Mouse (Mus musculus): ENCODE measurements around the gene Tmem119.

DNA sequence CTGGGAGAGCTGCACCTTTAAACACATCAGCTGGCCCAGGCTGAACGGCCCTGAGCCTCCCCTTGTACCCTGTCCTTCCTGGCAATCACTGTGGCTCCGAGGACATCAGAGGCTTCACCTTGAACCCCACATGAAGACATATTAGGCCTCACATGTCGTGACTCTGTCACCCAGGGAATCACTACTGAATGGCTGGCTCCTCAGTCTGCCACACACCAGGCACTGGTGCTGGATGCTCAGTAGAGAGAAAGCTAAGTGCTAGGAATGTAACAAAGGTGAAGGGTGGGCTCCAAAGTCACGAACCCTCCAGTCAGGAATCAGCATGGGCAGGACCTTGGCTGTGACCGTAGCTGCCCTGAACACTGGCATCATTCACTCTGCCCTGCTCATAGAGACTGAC, 20.7 kb downstream of the Tmem119 start:
- no peak for TF ChIP-seq CTCF (IDR thresholded peaks at IDR 0.05)
- no peak for TF ChIP-seq POLR2A (IDR thresholded peaks at IDR 0.05; ENCODE audit: insufficient read depth, low read depth, low read length)
- TF ChIP-seq EP300 (IDR thresholded peaks at IDR 0.05; ENCODE audit: insufficient read depth, low read depth, low read length): no peak
